Mouse (Mus musculus) stomach, postnatal 0 days (tissue): ENCODE measurements around the gene Khnyn.

Source experiments
- CTCF ChIP-seq: IDR thresholded peaks from 2 replicates; pipeline ENCODE4 v1.5.1; 2016; ENCODE audit warnings: antibody characterized with exemption, low read depth, mild to moderate bottlenecking, moderate library complexity
- EP300 ChIP-seq: optimal IDR thresholded peaks from 2 replicates; pipeline ENCODE3; 2016; ENCODE audit warnings: antibody characterized with exemption

- TF ChIP-seq CTCF, result peak; percentile 98
- TF ChIP-seq EP300, result no peak
Observed at GRCm38 (mm10) chr14:55918240-55919082, 33.7 kb downstream of the Khnyn start.
